Mouse (Mus musculus) CH12.LX (cell line): Measurements from ENCODE around the gene Glra3. TPM values are rescaled to one million over a fixed set of nuclear protein-coding genes. Genes with fewer than 3 reads are reported as not detected.

Experiments
- DNase-seq: peaks from one replicate; pipeline ENCODE4 v3.0.0-alpha.2; 2013; ENCODE audit errors: extremely low read depth
- H3K27ac ChIP-seq: 2 replicates; pipeline ENCODE4 v1.5.1; 2012; ENCODE audit warnings: low read depth, mild to moderate bottlenecking, control low read depth, moderate library complexity; ENCODE audit not compliant: insufficient read depth
- H3K27me3 ChIP-seq: replicated peaks from 2 replicates; pipeline ENCODE3; 2012; ENCODE audit warnings: inconsistent platforms
- H3K36me3 ChIP-seq, 2 experiments: replicated peaks in 1 of 2; 2 replicates each; pipeline versions ENCODE3 to v1.6.1; 2012; ENCODE audit warnings: inconsistent platforms in 1 of 2, low read length in 1 of 2, mild to moderate bottlenecking in 1 of 2, mixed read lengths in 1 of 2, moderate library complexity in 1 of 2; ENCODE audit not compliant: control insufficient read depth in 1 of 2, insufficient read depth in 1 of 2
- H3K4me1 ChIP-seq, 2 experiments: 2 replicates each; pipeline ENCODE4 v1.6.1; 2012; ENCODE audit warnings: inconsistent platforms in 1 of 2, moderate library complexity in 1 of 2; ENCODE audit not compliant: insufficient read depth in 2 of 2, control insufficient read depth in 1 of 2
- H3K4me2 ChIP-seq: 2 replicates; pipeline ENCODE4 v1.6.1; 2012; ENCODE audit warnings: low read depth, mild to moderate bottlenecking, control low read depth; ENCODE audit not compliant: poor library complexity, insufficient read depth, severe bottlenecking
- H3K4me3 ChIP-seq, 3 experiments: fragments of 150-350 bp in 1 of 3; sonication (generic) in 1 of 3; replicated peaks in 1 of 3; 2 replicates each; pipeline versions ENCODE3 to v1.5.1; 2011 to 2012; ENCODE audit warnings: low read depth in 2 of 3, low read length in 2 of 3, mild to moderate bottlenecking in 2 of 3, moderate library complexity in 2 of 3, control low read depth in 1 of 3, improper control_type of control experiment in 1 of 3, inconsistent platforms in 1 of 3, mixed read lengths in 1 of 3; ENCODE audit not compliant: poor library complexity in 1 of 3
- H3K79me2 ChIP-seq: replicated peaks from 2 replicates; pipeline ENCODE4 v1.6.1; 2012; ENCODE audit warnings: mild to moderate bottlenecking, moderate library complexity; ENCODE audit not compliant: control insufficient read depth, poor library complexity, insufficient read depth, severe bottlenecking; ENCODE audit errors: extremely low read depth
- H3K9ac ChIP-seq: 2 replicates; pipeline ENCODE4 v1.6.1; 2012; ENCODE audit warnings: low read depth, mild to moderate bottlenecking, control low read depth, moderate library complexity; ENCODE audit not compliant: insufficient read depth
- H3K9me3 ChIP-seq: replicated peaks from 2 replicates; pipeline ENCODE3; 2012; ENCODE audit warnings: low read length, inconsistent platforms, mixed read lengths
- CHD1 ChIP-seq: IDR thresholded peaks from 2 replicates; pipeline ENCODE4 v1.6.1; 2012; ENCODE audit warnings: low read depth, low read length, improper control_type of control experiment, inconsistent platforms
- CTCF ChIP-seq, 2 experiments: IDR thresholded peaks in 1 of 2; conservative IDR thresholded peaks in 1 of 2; 2 replicates each; pipeline ENCODE4 v1.5.1; 2011 to 2012; ENCODE audit warnings: low read depth in 2 of 2, low read length in 2 of 2, improper control_type of control experiment in 1 of 2, inconsistent platforms in 1 of 2, mild to moderate bottlenecking in 1 of 2, moderate library complexity in 1 of 2
- ELF1 ChIP-seq: IDR thresholded peaks from 2 replicates; pipeline ENCODE4 v1.6.1; 2014; ENCODE audit warnings: low read depth, mild to moderate bottlenecking, inconsistent platforms, low read length, improper control_type of control experiment
- EP300 ChIP-seq: IDR thresholded peaks from 2 replicates; pipeline ENCODE4 v1.6.1; 2011; ENCODE audit warnings: low read length, improper control_type of control experiment
- ETS1 ChIP-seq: conservative IDR thresholded peaks from 2 replicates; pipeline ENCODE4 v1.6.1; 2012; ENCODE audit warnings: low read depth, mild to moderate bottlenecking, inconsistent platforms, low read length, improper control_type of control experiment, moderate library complexity
- JUN ChIP-seq: IDR thresholded peaks from 2 replicates; pipeline ENCODE4 v1.6.1; 2011; ENCODE audit warnings: low read depth, mild to moderate bottlenecking, low read length, improper control_type of control experiment, moderate library complexity; ENCODE audit not compliant: insufficient read depth
- MAFK ChIP-seq: IDR thresholded peaks from 2 replicates; pipeline ENCODE4 v1.6.1; 2011; ENCODE audit warnings: low read length, improper control_type of control experiment; ENCODE audit not compliant: insufficient replicate concordance
- MAX ChIP-seq: IDR thresholded peaks from 2 replicates; pipeline ENCODE4 v1.6.1; 2011; ENCODE audit warnings: low read length, improper control_type of control experiment
- MYC ChIP-seq: IDR thresholded peaks from 2 replicates; pipeline ENCODE4 v1.6.1; 2011; ENCODE audit warnings: low read depth, mild to moderate bottlenecking, improper control_type of control experiment, low read length
- PAX5 ChIP-seq: IDR thresholded peaks from 2 replicates; pipeline ENCODE4 v1.6.1; 2012; ENCODE audit warnings: low read length, inconsistent platforms, mixed read lengths
- POLR2A ChIP-seq: IDR thresholded peaks from 2 replicates; pipeline ENCODE4 v1.6.1; 2011; ENCODE audit warnings: low read depth, mild to moderate bottlenecking, improper control_type of control experiment, low read length
- POLR2AphosphoS2 ChIP-seq: IDR thresholded peaks from 2 replicates; pipeline ENCODE4 v1.6.1; 2011; ENCODE audit warnings: low read depth, low read length, improper control_type of control experiment
- RAD21 ChIP-seq: IDR thresholded peaks from 2 replicates; pipeline ENCODE4 v1.6.1; 2011; ENCODE audit warnings: low read depth, mild to moderate bottlenecking, low read length, improper control_type of control experiment, moderate library complexity
- RCOR1 ChIP-seq: conservative IDR thresholded peaks from 2 replicates; pipeline ENCODE4 v1.6.1; 2012; ENCODE audit warnings: low read depth, mild to moderate bottlenecking, inconsistent platforms, low read length, improper control_type of control experiment
- SIN3A ChIP-seq: IDR thresholded peaks from 2 replicates; pipeline ENCODE4 v1.6.1; 2012; ENCODE audit warnings: low read length, improper control_type of control experiment, inconsistent platforms
- SMC3 ChIP-seq: IDR thresholded peaks from 2 replicates; pipeline ENCODE4 v1.6.1; 2011; ENCODE audit warnings: low read depth, low read length, improper control_type of control experiment
- TBP ChIP-seq: conservative IDR thresholded peaks from 2 replicates; pipeline ENCODE4 v1.6.1; 2011; ENCODE audit warnings: low read depth, low read length, improper control_type of control experiment
- TCF12 ChIP-seq: IDR thresholded peaks from 2 replicates; pipeline ENCODE4 v1.6.1; 2014; ENCODE audit warnings: low read depth, mild to moderate bottlenecking, inconsistent platforms, low read length, improper control_type of control experiment
- UBTF ChIP-seq: IDR thresholded peaks from 2 replicates; pipeline ENCODE4 v1.6.1; 2012; ENCODE audit warnings: low read depth, mild to moderate bottlenecking, inconsistent platforms, low read length, improper control_type of control experiment, moderate library complexity
- USF1 ChIP-seq: IDR thresholded peaks from 2 replicates; pipeline ENCODE4 v1.6.1; 2014; ENCODE audit warnings: low read depth, mild to moderate bottlenecking, inconsistent platforms, low read length, improper control_type of control experiment
- dilution Hi-C: fragments of 300-500 bp; cut with MboI; formaldehyde crosslinking; loops from 2 replicates; pipeline ENCODE4 v1.14.3; 2020; ENCODE audit warnings: low sequenced_read_pairs; ENCODE audit not compliant: extremely low pct_unique_long_range_greater_than_20kb, extremely low pct_ligation_motif_present
- in situ Hi-C: fragments of 300-500 bp; cut with MboI; formaldehyde crosslinking; loops from 3 replicates; pipeline ENCODE4 v1.14.3; 2019; ENCODE audit warnings: low sequenced_read_pairs, low pct_ligation_motif_present, low pct_unique_long_range_greater_than_20kb, mixed read lengths
- polyA plus RNA-seq: library from polyadenylated mRNA; unstranded; fragments of >175 nt; gene quantifications from 2 replicates; pipeline ENCODE4 v1.2.1, GENCODE M21; 2012; ENCODE audit warnings: low read depth; ENCODE audit not compliant: insufficient read length
- total RNA-seq, 2 experiments: library from RNA; depleted of rRNA; stranded (reverse); fragments of 300-350 nt in 1 of 2; fragments of >200 nt in 1 of 2; gene quantifications; 2 replicates each; pipeline ENCODE4 v1.2.3; 2012 to 2014

Glra3 gene
- total RNA-seq (2012; rRNA removed) (not detected in 2 replicates), total RNA-seq (2014; rRNA removed) (not detected in 2 replicates), polyA plus RNA-seq (not detected in 2 replicates)

DNA sequence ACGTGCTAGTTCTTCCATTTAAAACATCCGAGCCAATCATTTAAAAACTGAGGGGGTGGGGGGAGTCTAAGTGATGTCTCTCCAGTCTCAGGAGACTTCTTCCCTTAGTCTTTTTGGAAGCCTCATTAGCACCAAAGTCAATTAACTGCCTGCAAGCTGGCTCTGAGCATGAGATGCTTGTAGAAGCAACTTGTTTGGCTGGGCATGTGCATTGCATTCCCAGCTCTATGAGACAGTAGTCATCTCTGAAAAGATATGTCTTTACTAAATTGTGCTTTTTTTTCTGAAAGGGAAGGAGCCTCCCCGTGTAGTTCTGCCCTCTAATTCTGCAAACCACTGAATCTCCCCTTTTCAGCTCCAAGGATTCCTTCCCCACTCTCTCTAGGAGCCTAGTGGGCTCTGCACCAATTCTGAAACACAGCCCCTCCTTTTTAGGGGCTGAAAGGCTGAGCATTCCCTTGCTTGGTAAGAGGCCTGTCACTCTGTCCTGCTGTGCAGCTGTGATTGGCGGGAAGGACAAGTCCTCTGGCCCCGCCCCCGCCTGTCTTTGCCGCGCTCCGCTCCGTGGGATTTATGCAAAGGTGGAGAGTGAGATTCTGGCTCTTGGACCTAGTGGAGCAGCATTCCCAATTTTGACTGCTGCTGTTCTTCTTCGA lies at the start of gene Glra3:
TSS of gene Glra3 (plus strand) at position 591 of the 656 bp plus-strand sequence.
- H3K4me1 ChIP-seq = no peaks in the 10 kb centered on the region
- no peaks in the 10 kb centered on the region for H3K36me3 ChIP-seq
- H3K9ac ChIP-seq = no peak within 1 kb of the TSS
- dilution Hi-C loops = no loop called here
- in situ Hi-C loops = no loop called here
- H3K9me3 ChIP-seq = peaks cover 20% of the 10 kb centered on the region
- H3K27ac ChIP-seq = no peak within 1 kb of the TSS
- H3K27me3 ChIP-seq = no peaks in the 10 kb centered on the region
- H3K4me2 ChIP-seq = no peak within 1 kb of the TSS
- H3K79me2 ChIP-seq = no peaks in the 10 kb centered on the region
- no peak within 1 kb of the TSS for H3K4me3 ChIP-seq
- DNase-seq = no peak
- TF ChIP-seq POLR2AphosphoS2 = no peak
- no peak for TF ChIP-seq TBP
- no peak for TF ChIP-seq PAX5
- no peak for TF ChIP-seq CTCF (conservative IDR thresholded peaks at IDR 0.05 in 1 of 2, IDR thresholded peaks at IDR 0.05 in 1 of 2; ENCODE audit: low read depth in 2 of 2, low read length in 2 of 2)
- TF ChIP-seq, all 38 proteins: peak for 0

DNA sequence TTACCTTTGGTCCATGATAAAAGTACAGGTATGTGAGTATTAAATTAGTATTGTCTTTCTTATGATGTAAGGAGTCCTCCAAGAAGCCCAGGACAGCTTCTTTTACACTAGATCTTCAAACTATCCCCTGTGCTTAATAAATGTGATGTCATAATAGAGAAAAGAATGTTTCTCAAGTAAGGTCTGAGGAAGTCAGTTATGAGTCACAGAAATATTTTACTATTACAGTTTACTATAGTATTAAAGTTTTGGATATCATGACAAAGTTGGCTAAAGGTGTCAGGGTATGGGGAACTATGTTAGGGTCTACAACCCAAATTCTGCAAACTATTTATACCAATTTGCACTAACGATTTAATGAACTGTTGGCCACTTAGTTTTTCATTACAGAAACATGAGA lies 33.4 kb upstream of the Glra3 start, which contains the start of gene Adam29:
TSS of gene Adam29 (minus strand) at position 101 of the 400 bp plus-strand sequence.
- peaks cover 14% of the 10 kb centered on the region for H3K9me3 ChIP-seq
- no peaks in the 10 kb centered on the region for H3K79me2 ChIP-seq
- TF ChIP-seq TBP (no peak), MAFK (no peak), SMC3 (no peak), ELF1 (no peak), MYC (no peak), JUN (no peak), MAX (no peak), TCF12 (no peak), RCOR1 (no peak), SIN3A (no peak), POLR2A (no peak), EP300 (no peak), PAX5 (no peak), UBTF (no peak), USF1 (no peak), ETS1 (no peak), CHD1 (no peak), RAD21 (no peak)
- no peaks in the 10 kb centered on the region for H3K4me1 ChIP-seq
- no peak within 1 kb of the TSS for H3K9ac ChIP-seq
- H3K27me3 ChIP-seq = no peaks in the 10 kb centered on the region
- H3K27ac ChIP-seq = no peak within 1 kb of the TSS
- in situ Hi-C loops (no loop called here), dilution Hi-C loops (no loop called here)
- H3K36me3 ChIP-seq = no peaks in the 10 kb centered on the region
- no peak within 1 kb of the TSS for H3K4me2 ChIP-seq
- no peak for DNase-seq
- H3K4me3 ChIP-seq = no peak within 1 kb of the TSS
